Mouse (Mus musculus): Measurements from ENCODE around the gene Best1. TPM values are rescaled to one million over a fixed set of nuclear protein-coding genes. Genes with fewer than 3 reads are reported as not detected.

The Best1 gene
- total and polyA plus RNA-seq, 2 experiments from 2014 or later = 0.33 TPM; not detected in 1

DNA sequence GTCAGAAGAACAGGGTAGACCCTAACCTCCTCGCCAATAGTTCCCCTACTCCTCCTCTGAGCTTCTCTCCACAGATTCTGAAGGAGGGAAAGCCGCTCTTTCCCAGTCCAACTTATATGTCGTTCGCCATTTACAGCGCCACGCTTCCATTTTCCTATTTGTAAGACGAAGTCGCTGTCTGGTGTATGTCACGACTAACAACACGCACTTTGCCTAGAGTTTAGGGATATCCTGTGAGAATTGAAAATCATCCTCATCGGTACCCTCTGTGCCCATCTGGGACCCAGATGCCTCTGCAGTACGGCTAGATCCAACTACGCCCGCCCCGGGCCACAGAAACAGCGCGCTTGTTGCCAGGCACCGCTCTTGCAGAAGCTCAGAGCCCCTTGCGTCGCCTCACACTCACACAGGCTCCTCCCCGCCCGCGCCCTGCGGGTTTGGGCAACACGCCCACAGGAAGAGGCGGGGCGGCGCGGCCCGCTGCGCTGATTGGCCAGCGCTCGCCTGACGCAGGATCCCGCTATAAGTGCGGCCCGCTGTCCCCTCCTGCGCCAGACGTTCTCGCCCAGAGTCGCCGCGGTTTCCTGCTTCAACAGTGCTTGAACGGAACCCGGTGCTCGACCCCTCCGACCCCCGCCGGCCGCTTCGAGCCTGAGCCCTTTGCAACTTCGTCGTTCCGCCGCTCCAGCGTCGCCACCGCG, 19.1 kb downstream of the Best1 start:
- WGBS = under 1% methylated on average over 58 of the region's 59 CpGs
- H3K27ac ChIP-seq (ENCODE audit: low read depth) = peak overlapping the region; percentile 99
- TF ChIP-seq EP300 (IDR thresholded peaks at IDR 0.05; ENCODE audit: low read depth) = peak; percentile 55; the same call in 1 of the 2 replicates
- TF ChIP-seq CTCF (IDR thresholded peaks at IDR 0.05; ENCODE audit: low read depth) = peak; percentile 9; the same call in 1 of the 2 replicates
- H3K4me2 ChIP-seq (ENCODE audit: low read depth, low read length) = peak overlapping the region; percentile 91
- H3K9me3 ChIP-seq (replicated peaks; ENCODE audit: control insufficient read depth, low read length) = no peaks in the 10 kb centered on the region
- peaks cover 24% of the 10 kb centered on the region for H3K36me3 ChIP-seq (replicated peaks; ENCODE audit: control insufficient read depth, insufficient read depth, low read length)
- peaks cover 21% of the 10 kb centered on the region; the same call in 1 of the 2 replicates for H3K4me1 ChIP-seq (ENCODE audit: control insufficient read depth, insufficient read depth)
- H3K9ac ChIP-seq (replicated peaks; ENCODE audit: low read depth, low read length) = peak overlapping the region; percentile 98
- DNase-seq (ENCODE audit: low spot score) (peak; percentile 97), ATAC-seq (ENCODE audit: insufficient read depth, low read depth) (peak; percentile 95)
- H3K4me3 ChIP-seq (ENCODE audit: low read depth, low read length) = peak overlapping the region; percentile 88
- H3K27me3 ChIP-seq (ENCODE audit: control insufficient read depth, insufficient read depth, low read length) = no peaks in the 10 kb centered on the region

DNA sequence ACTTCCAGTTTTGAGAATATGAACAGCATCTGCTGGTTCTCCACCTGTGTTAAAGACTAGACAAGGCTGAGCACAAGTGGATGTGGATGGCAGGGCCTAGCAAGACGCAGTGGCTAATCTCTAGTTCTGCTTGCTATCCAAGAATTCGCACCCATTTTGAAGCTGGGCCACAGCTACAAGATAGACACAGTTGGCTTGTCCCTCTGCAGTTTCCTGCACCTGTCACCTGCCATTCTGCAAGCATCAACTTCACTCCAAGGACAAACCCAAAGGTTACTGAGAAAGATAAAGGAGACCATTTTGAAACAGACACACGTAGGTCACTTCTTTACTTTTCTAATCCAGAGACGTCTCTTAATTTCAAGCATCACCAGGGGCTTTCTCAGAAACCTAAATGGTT, 19.8 kb downstream of the Best1 start:
- Histone ChIP-seq H3K36me3 (replicated peaks; ENCODE audit: control insufficient read depth, insufficient read depth, low read length) (peaks cover 24% of the 10 kb centered on the region), H3K4me1 (ENCODE audit: control insufficient read depth, insufficient read depth) (peaks cover 21% of the 10 kb centered on the region; the same call in 1 of the 2 replicates), H3K4me3 (ENCODE audit: low read depth, low read length) (peak overlapping the region; percentile 88; the same call in 1 of the 2 replicates), H3K27ac (ENCODE audit: low read depth) (peak overlapping the region; percentile 99), H3K9ac (replicated peaks; ENCODE audit: low read depth, low read length) (peak overlapping the region; percentile 62; the same call in 1 of the 2 replicates), H3K4me2 (ENCODE audit: low read depth, low read length) (peak overlapping the region; percentile 91), H3K27me3 (ENCODE audit: control insufficient read depth, insufficient read depth, low read length) (no peaks in the 10 kb centered on the region), H3K9me3 (replicated peaks; ENCODE audit: control insufficient read depth, low read length) (no peaks in the 10 kb centered on the region)
- WGBS = 59% methylated on average over 4 of the region's 4 CpGs
- TF ChIP-seq EP300 (IDR thresholded peaks at IDR 0.05; ENCODE audit: low read depth) = no peak
- no peak for TF ChIP-seq CTCF (IDR thresholded peaks at IDR 0.05; ENCODE audit: low read depth)
- no peak for DNase-seq (ENCODE audit: low spot score)
- no peak for ATAC-seq (ENCODE audit: insufficient read depth, low read depth)

DNA sequence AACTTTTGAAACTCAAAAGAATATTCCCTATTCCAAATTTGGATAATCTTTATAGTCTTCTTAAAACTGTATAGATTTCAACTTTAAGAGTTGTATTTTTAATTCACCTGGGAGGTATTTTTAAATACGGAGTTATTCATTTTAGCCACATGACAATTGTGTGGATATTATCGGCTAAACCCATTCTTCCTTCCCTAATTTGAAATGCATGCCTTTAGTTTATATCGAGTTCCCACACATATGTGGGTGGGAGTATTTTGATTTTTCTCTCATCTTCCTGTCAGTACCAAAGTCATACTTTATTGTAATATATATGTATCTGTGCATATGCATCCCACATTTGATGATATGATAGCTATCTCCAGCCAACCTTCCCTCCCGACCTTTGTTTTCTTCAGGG, 21.2 kb downstream of the Best1 start, which contains the start of gene Fth1:
Gene Fth1 (plus strand): TSS at position 341 of the 400 bp plus-strand sequence.
- Histone ChIP-seq H3K9ac (replicated peaks; ENCODE audit: low read depth, low read length) (peak within 1 kb of the TSS; percentile 62; the same call in 1 of the 2 replicates), H3K4me2 (ENCODE audit: low read depth, low read length) (no peak within 1 kb of the TSS), H3K9me3 (replicated peaks; ENCODE audit: control insufficient read depth, low read length) (no peaks in the 10 kb centered on the region), H3K36me3 (replicated peaks; ENCODE audit: control insufficient read depth, insufficient read depth, low read length) (peaks cover 13% of the 10 kb centered on the region), H3K4me3 (ENCODE audit: low read depth, low read length) (no peak within 1 kb of the TSS), H3K27ac (ENCODE audit: low read depth) (peak within 1 kb of the TSS; percentile 86; the same call in 1 of the 2 replicates), H3K4me1 (ENCODE audit: control insufficient read depth, insufficient read depth) (peaks cover 24% of the 10 kb centered on the region; the same call in 1 of the 2 replicates), H3K27me3 (ENCODE audit: control insufficient read depth, insufficient read depth, low read length) (no peaks in the 10 kb centered on the region)
- 85% methylated on average over 4 of the region's 4 CpGs for WGBS
- no peak for TF ChIP-seq CTCF (IDR thresholded peaks at IDR 0.05; ENCODE audit: low read depth)
- no peak for TF ChIP-seq EP300 (IDR thresholded peaks at IDR 0.05; ENCODE audit: low read depth)
- DNase-seq (ENCODE audit: low spot score) = no peak
- no peak for ATAC-seq (ENCODE audit: insufficient read depth, low read depth)

DNA sequence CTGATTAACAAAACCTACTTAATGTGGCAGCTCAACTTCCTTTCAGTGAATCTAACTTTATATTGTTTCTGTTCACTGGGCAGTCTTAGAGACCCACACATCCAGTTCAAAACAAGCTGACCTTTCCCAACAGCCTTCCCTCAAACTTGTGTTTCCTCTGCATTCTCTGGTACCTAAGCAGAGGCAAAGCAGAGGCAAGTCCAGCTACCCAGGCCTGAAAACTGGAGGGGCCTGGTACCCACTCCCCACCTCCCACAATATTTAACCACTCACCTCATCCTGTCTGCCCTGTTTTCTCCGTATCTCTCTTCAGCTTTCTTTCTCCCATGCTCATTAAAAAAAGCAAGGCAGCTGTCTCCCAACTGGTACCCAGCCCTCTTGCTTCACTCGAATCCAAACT, 22.3 kb downstream of the Best1 start:
- no peak overlapping the region for H3K9ac ChIP-seq (replicated peaks; ENCODE audit: low read depth, low read length)
- no peak for TF ChIP-seq EP300 (IDR thresholded peaks at IDR 0.05; ENCODE audit: low read depth)
- no peak for TF ChIP-seq CTCF (IDR thresholded peaks at IDR 0.05; ENCODE audit: low read depth)
- DNase-seq (ENCODE audit: low spot score) (no peak), ATAC-seq (ENCODE audit: insufficient read depth, low read depth) (no peak)
- no peaks in the 10 kb centered on the region for H3K9me3 ChIP-seq (replicated peaks; ENCODE audit: control insufficient read depth, low read length)
- WGBS = 89% methylated on average over 2 of the region's 2 CpGs
- no peak overlapping the region for H3K4me3 ChIP-seq (ENCODE audit: low read depth, low read length)
- peaks cover 32% of the 10 kb centered on the region for H3K4me1 ChIP-seq (ENCODE audit: control insufficient read depth, insufficient read depth)
- peak overlapping the region; percentile 86 for H3K27ac ChIP-seq (ENCODE audit: low read depth)
- no peaks in the 10 kb centered on the region for H3K27me3 ChIP-seq (ENCODE audit: control insufficient read depth, insufficient read depth, low read length)
- H3K4me2 ChIP-seq (ENCODE audit: low read depth, low read length) = no peak overlapping the region
- peaks cover 2% of the 10 kb centered on the region; the same call in 1 of the 2 replicates for H3K36me3 ChIP-seq (replicated peaks; ENCODE audit: control insufficient read depth, insufficient read depth, low read length)

DNA sequence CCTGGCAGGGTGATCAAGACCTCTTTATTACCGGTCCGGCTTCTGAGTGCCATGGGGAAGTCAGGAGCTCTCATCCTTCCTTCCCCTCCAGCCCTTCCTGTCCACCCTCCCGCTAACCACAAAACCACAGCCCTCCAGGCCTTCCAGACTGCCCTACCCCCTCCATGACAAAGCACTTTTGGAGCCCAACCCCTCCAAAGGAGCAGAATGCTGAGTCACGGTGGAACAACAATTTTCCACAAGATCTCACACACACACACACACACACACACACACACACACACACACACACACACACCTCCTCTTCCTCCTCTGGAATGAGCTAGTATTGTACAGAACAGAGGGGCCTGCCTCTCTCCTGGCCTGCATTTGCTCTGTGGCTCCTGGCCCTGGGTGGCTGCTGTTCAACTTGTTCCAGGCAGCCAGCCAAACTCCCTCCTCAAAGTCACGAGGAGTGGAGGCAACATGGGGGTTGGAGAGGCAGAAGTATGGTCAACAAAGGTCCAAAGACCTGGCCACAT, 22.9 kb downstream of the Best1 start:
- peaks cover 25% of the 10 kb centered on the region for H3K4me1 ChIP-seq (ENCODE audit: control insufficient read depth, insufficient read depth)
- DNase-seq (ENCODE audit: low spot score) (peak; percentile 87), ATAC-seq (ENCODE audit: insufficient read depth, low read depth) (peak; percentile 37)
- TF ChIP-seq EP300 (IDR thresholded peaks at IDR 0.05; ENCODE audit: low read depth) (peak; percentile 70; the same call in 1 of the 2 replicates), CTCF (IDR thresholded peaks at IDR 0.05; ENCODE audit: low read depth) (no peak)
- 33% methylated on average over 5 of the region's 5 CpGs for WGBS
- H3K4me3 ChIP-seq (ENCODE audit: low read depth, low read length) = no peak overlapping the region
- no peak overlapping the region for H3K4me2 ChIP-seq (ENCODE audit: low read depth, low read length)
- no peaks in the 10 kb centered on the region for H3K36me3 ChIP-seq (replicated peaks; ENCODE audit: control insufficient read depth, insufficient read depth, low read length)
- no peaks in the 10 kb centered on the region for H3K9me3 ChIP-seq (replicated peaks; ENCODE audit: control insufficient read depth, low read length)
- no peaks in the 10 kb centered on the region for H3K27me3 ChIP-seq (ENCODE audit: control insufficient read depth, insufficient read depth, low read length)
- H3K9ac ChIP-seq (replicated peaks; ENCODE audit: low read depth, low read length) = no peak overlapping the region
- H3K27ac ChIP-seq (ENCODE audit: low read depth) = peak overlapping the region; percentile 86

All from heart, postnatal 0 days (tissue).